Mouse (Mus musculus) embryo, embryonic 10 days (tissue): ENCODE results near the gene Amer2.

Experiments
- DNase-seq: peaks from one replicate; pipeline ENCODE4 v3.0.0-alpha.2; 2015; ENCODE audit warnings: low spot score

The Amer2 gene

DNA sequence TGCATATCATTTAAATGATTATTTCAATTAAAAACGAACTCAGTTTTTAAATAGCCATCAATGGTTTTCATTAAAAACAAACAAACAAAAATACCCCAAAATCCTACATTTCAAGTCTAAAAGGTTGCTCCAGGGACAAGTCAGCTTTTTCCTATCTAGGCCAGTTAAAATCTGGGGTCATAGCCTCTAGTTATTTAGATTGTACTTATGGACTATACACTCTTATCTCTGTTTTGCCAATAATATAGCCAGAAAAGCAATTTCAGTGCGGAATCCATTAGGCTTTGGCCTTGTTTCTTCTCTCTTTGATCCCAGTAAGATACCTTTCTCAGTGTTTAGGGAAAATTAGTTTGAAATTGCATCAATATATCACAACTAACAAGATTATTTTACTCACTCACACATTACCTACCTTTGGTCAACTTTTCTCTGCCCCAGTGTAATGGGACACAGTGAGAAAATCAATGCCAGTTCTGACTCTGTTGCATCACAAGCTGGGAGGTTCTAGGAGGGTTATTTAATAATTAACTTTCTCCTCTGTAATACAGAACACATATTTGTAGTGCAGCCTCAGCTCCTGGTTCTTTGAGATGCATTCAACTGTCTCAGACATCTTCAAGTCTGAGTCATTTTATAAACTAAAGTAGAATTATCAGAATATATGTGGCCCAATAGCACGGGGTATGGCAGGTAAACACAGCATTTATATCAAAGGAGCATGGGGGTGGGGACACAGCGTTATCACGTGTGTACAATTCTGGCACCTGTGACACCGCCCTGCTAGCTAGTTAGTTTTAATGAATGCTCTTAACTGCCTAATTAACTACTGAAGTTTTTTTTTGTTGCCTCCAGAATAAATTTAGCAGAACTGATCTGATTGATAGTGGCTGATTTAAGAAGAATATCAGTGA, 13.8 kb downstream of the Amer2 start:
- DNase-seq = no peak

DNA sequence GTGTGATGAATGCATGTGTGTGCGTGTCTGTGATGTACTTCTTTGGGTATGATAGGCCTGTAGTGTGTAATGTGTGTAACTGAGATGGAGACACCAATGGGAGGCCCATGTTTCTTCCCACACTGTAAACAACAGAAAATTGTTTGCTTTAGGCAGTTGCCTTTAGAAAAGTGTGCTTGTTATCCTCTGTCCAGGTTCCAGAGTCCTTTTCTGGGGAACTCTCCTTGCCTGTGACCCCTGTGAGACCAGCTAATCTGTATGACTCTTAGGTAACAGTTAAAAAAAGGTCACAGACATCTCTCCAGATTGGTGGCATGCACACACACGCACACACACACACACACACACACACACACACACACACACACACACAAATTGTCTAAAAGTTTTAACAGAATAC, 15.3 kb downstream of the Amer2 start:
- DNase-seq = no peak

DNA sequence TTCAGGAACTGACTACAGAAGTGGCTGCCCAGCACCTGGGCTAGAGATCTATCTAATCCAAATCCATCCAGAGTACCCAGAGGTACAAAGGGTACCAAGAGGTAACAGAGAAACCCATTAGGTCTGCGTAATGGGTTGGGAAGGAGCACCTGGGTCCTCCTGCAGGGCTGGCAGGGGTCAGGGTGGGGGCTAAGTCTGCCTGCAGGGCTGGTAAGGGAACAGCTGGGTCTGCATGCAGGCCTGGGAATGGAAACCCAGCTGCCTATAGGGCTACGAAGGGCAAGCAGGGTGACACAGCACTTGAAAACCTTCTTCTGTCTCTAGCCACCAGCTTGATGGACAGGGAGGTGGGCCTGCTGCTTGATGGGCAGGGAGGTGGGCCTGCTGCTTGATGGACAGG, 19.1 kb downstream of the Amer2 start:
- no peak for DNase-seq

- DNase-seq = no peak
Observed at GRCm38 (mm10) chr14:60397321-60397720, 24.3 kb downstream of the Amer2 start.

GRCm38 (mm10) chr14:60398861-60399260, 25.8 kb downstream of the Amer2 start:
- peak; percentile 55 for DNase-seq

DNA sequence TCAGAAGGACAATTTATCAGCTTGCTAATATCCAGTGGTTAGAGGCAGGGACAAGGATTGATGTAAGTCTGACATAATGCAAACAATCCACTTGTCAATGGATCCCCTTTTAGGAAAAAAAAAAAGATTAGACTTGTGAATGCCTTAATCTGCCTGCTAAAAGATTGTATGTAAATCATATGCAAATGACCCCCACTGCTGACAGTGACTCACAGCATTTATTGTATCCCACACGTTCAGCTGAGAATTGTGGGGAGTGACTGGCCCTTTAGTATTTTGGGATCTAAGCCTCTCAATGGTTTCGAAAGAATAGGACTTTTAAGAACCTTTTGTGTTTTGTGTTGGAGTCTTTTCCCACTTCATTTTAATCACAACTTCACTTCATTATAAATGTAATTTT, 30.2 kb downstream of the Amer2 start:
- no peak for DNase-seq

- DNase-seq = no peak
Observed at GRCm38 (mm10) chr14:60405829-60406228, 32.8 kb downstream of the Amer2 start.

DNA sequence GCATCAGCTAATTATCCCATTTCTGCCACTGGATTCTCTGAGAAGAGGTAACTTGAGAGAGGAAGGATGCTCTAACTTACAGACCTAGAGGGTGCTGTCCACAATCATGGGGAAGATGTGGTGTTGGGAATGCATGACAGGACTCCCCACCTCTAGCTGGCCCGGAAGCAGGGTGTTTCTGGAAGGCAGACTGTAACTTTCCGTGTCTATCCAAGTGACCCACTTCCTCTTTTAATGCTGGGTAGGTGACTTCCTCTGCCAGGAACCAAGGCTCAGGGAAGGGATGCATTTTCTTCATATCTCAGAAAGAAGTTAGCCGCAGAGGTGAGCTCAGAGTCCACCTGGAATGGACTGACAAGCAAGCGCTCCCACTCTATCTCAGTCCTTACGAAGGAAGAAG, 33.5 kb downstream of the Amer2 start:
- DNase-seq = no peak

- no peak for DNase-seq
Observed at GRCm38 (mm10) chr14:60407319-60407718, 34.3 kb downstream of the Amer2 start.

- peak; percentile 43 for DNase-seq
Observed at GRCm38 (mm10) chr14:60409702-60410491, 36.8 kb downstream of the Amer2 start.

- no peak for DNase-seq
Observed at GRCm38 (mm10) chr14:60411229-60411628, 38.2 kb downstream of the Amer2 start.

DNA sequence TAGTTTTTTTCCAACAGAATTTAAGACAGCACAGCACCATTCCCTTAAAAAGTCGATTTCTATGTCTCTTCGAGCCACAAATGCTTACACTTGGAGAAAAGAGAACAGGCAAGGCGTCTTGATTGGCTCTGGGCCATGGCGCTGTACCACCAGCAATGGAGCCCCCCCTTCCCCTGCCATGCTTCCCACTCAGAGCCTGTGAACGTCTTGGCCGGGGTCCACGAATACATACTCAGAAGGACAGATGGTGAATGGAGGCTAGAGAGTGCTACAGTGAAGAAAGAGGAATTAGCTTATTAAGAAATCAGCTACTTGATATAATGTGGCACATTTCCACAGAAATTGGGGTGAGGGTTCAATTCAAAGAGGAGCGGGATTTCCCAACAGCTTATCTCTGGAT, 41.6 kb downstream of the Amer2 start:
- no peak for DNase-seq

DNA sequence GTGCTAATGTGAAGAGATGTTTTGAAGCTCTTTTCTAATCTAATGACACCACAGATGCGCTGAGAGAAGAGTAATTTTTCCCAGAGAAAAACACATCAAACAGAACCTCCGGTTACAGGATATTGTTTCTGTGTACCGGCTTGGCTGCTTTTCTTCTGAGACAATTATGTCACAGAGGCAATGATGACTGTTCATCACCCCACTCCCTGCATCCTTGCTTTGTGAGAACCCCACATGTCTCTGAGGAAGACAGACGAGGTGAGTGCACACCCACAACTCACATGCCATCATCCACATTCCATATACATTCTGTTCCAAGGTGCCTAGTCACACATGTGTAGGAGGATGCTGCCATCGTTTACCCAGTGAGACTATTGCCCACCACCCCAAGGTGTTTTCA, 44.9 kb downstream of the Amer2 start:
- DNase-seq = no peak

DNA sequence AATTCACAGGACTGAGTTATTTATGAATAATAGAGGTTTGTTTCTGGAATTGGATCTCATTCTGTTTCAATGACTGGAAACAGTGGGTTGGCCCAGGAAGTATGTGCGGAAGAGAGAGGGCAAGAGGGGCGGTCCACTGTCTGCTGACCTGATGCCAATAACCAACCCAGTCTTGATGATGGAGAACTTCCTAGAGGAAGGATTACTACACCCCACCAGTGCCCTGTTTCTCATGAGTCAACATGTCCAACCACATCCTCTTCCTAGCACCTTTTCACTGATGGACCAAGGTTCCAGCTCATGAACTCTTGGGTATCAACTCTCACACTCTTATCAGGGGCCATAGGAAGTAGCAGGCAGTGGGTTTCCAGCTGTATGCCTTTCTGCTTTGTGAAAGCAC, 49.9 kb downstream of the Amer2 start:
- no peak for DNase-seq

DNA sequence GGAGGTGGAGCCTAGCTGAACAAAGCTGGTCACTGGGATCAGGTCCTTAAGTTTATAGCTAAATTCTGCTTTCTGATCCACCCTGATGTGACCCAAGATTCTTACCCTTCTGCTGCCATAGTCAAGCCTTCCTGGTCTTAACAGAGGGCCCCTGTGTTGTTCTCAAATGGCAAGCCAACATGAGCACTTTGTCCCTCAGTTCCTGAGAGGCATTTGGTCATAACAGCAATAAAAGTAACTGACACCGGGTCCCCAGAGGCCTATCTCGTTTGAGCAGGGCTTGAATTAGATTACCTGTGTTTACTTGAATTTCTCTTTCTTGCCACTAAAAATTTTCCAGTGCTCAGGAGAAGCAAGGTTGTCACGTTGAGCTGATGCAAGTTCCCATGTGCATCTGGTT, 51.1 kb downstream of the Amer2 start:
- no peak for DNase-seq

- DNase-seq = no peak
Observed at GRCm38 (mm10) chr14:60425553-60425952, 52.5 kb downstream of the Amer2 start.

- no peak for DNase-seq
Observed at GRCm38 (mm10) chr14:60427896-60428295, 54.8 kb downstream of the Amer2 start.

- peak; percentile 49 for DNase-seq
Observed at GRCm38 (mm10) chr14:60429513-60429912, 56.5 kb downstream of the Amer2 start.

DNA sequence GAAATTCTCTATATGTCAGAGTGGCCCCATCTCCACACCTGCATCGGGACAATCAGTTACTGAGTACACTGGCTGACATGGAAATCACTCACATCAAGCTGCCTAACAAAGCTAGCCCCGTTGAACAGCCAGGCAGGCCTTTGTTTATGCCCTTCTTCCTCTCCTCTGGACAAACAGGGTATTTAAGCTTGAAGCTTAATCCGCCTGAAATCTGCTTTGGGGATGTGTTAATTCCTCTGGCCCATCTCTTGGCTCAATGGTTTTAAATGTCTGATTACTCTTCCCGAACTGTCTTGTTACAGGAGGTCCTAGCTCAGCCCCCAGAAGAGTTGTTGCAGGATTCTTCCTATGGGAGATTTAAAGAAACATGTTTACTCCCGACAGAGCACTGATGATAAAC, 58.5 kb downstream of the Amer2 start:
- DNase-seq = no peak

DNA sequence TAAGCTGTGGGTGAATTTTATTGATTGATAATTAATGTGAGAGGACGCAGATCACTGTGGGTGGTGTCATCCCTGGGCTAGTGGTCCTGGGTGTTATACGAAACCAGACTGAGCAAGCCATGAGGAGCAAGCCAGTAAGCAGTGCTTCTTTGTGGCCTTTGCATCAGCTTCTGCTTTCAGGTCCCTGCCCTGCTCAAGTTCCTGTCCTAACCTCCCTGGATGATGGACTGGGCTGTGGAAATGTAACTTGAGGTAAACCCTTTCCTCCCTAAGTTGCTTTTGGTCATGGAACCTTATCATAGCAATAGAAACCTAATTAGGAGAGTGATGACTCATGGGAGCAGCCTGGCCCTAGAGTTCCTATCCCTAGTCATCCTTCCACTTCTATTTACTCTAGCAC, 59.1 kb downstream of the Amer2 start:
- DNase-seq = no peak

- no peak for DNase-seq
Observed at GRCm38 (mm10) chr14:60435515-60435914, 62.5 kb downstream of the Amer2 start.

DNA sequence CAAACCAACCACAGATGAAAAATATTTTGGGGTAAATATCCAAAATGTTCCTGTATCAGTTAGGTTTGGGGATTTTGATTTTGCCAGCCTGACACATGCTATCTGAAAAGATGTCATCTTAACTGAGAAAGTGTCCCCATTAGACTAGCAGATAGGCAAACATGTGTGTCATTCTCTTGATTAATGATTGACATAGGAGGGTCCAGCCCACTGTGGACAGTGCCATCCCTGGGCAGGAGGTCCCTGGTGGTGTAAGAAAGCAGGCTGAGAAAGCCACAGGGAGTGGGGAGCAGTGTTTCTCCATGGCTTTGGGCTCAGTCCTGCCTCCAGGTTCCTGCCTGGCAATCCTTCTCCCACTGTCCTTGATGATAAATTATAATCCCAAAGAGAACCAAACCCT, 63.3 kb downstream of the Amer2 start:
- no peak for DNase-seq
